Mouse (Mus musculus) neural tube, embryonic 15.5 days (tissue): ENCODE measurements at regions not wholly inside any gene's neighbourhood (a gene's known extent, or its start where the extent isn't known, plus 50 kb on each side); places are given as distances from the start of the nearest gene placed in this dataset.

Source experiments
- ATAC-seq: fragments of 200-750 bp; cut with Nextera tagmentation; 2 replicates; pipeline ENCODE4 v1.8.0; 2017; ENCODE audit warnings: mild to moderate bottlenecking, moderate TSS enrichment, moderate library complexity; ENCODE audit not compliant: low FRiP score
- H3K27ac ChIP-seq: fragments of 300-500 bp; sonication (generic); replicated peaks from 2 replicates; pipeline ENCODE4 v1.5.1; 2015; ENCODE audit warnings: mild to moderate bottlenecking, inconsistent platforms
- H3K27me3 ChIP-seq: fragments of 300-500 bp; sonication (generic); replicated peaks from 2 replicates; pipeline ENCODE4 v1.6.1; 2015; ENCODE audit warnings: inconsistent platforms
- H3K36me3 ChIP-seq: fragments of 300-500 bp; sonication (generic); 2 replicates; pipeline ENCODE4 v1.6.1; 2015; ENCODE audit warnings: inconsistent platforms
- H3K4me1 ChIP-seq: fragments of 300-500 bp; sonication (generic); 2 replicates; pipeline ENCODE4 v1.6.1; 2015; ENCODE audit warnings: inconsistent platforms
- H3K4me2 ChIP-seq: fragments of 300-500 bp; sonication (generic); 2 replicates; pipeline ENCODE4 v1.6.1; 2015; ENCODE audit warnings: inconsistent platforms, mild to moderate bottlenecking, moderate library complexity
- H3K4me3 ChIP-seq: fragments of 300-500 bp; sonication (generic); replicated peaks from 2 replicates; pipeline ENCODE4 v1.5.1; 2015; ENCODE audit warnings: mild to moderate bottlenecking, inconsistent platforms
- H3K9ac ChIP-seq: fragments of 300-500 bp; sonication (generic); replicated peaks from 2 replicates; pipeline ENCODE4 v1.6.1; 2015; ENCODE audit warnings: mild to moderate bottlenecking, inconsistent platforms
- H3K9me3 ChIP-seq: fragments of 300-500 bp; sonication (generic); replicated peaks from 2 replicates; pipeline ENCODE4 v1.6.1; 2016; ENCODE audit warnings: inconsistent platforms
- WGBS: fragments of 180-500 bp; shearing (Covaris S2); methylation state at CpG from one replicate; pipeline ENCODE4 v1.1.7; 2015; ENCODE audit warnings: mixed read lengths; 5-methylcytosine and 5-hydroxymethylcytosine counted together

DNA sequence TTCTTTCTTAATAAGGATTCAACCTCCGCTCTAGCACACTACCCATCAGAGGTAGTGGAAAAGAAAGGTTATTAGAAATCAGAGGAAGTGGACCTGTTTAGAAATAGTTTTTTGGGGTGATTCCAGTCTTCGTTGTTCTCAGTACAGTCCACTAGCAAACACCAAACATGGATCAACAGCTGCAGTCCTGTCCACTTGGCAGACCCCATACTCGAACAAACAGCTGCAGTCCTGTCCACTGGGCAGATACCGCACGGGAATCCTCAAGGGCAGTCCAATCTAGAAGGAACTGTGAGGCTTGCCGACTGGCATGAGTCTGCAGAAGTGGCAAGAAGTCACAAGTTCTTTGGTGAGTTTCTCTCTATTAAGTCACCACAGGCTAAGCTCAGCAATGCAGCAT is 273.8 kb downstream of the Rnd3 start:
- H3K4me1 ChIP-seq: no peaks in the 10 kb centered on the region
- H3K4me2 ChIP-seq: no peak overlapping the region
- 91% methylated on average over 6 of the region's 6 CpGs for WGBS
- H3K9ac ChIP-seq: no peak overlapping the region
- H3K36me3 ChIP-seq: no peaks in the 10 kb centered on the region
- H3K27ac ChIP-seq: no peak overlapping the region
- no peaks in the 10 kb centered on the region for H3K27me3 ChIP-seq
- H3K9me3 ChIP-seq: no peaks in the 10 kb centered on the region
- ATAC-seq: no peak
- no peak overlapping the region for H3K4me3 ChIP-seq

DNA sequence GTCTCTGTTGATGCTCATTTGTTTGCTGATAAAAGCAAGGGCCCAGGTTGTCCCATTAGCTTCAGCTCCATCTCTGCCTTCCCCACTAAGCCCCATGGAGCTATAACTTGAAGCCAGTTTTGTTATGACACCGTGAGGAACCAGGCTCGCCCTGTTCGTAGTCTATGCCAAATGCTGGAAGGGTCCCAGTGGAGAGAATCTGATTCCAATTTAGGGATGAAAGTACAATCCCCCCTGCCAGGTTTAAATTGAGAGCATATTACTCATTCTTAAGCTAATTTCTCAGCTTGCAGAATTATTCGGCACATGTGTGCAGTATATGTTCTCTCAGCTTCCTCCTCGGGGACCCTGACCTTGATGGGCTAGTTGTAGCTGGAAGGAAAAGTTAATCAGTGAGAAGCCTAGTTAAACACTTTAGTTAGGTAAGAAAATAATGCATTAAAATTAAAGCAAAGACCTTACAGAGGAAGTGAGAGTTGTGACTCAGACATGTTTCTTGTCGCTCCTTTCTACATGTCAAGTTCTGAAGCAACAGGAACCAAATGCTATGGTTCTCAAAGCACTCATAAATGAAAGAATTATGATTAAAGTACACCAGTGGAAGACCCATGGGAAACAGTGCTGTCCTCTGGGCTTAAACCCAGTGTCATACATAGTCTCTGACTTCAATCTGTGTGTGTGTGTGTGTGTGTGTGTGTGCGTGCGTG is 295.2 kb downstream of the Rnd3 start:
- no peak overlapping the region for H3K27ac ChIP-seq
- no peak overlapping the region for H3K4me2 ChIP-seq
- peaks cover 9% of the 10 kb centered on the region for H3K4me1 ChIP-seq
- 56% methylated on average over 8 of the region's 8 CpGs for WGBS
- ATAC-seq: 0 out of 2 replicates have a peak, but pooled peaks have one; percentile 41
- H3K9ac ChIP-seq: no peak overlapping the region
- H3K9me3 ChIP-seq: no peaks in the 10 kb centered on the region
- no peaks in the 10 kb centered on the region for H3K36me3 ChIP-seq
- H3K4me3 ChIP-seq: no peak overlapping the region
- H3K27me3 ChIP-seq: no peaks in the 10 kb centered on the region

DNA sequence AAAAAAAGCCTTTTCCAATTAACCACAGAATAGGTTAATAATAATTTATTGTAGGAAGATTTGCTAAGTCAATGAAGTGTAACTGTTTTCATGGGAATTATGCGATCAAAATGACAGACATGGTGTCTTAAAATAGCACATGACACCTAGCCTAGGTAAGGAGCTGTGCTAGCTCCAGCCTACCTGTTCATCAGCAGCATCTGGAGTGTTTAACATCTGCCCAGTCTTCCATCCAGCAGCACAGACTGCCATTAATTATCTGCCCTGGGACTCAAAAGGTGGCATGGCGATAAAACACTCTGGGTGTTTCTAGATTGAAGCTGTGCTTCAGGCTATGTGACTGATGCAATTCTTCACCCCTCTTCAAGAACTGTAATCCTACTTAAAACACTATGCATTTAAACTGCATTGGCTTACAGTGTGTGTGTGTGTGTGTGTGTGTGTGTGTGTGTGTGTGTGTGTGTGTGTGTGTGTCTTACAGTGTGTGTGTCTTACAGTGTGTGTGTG is 296.4 kb downstream of the Rnd3 start:
- 46% methylated on average over 2 of the region's 2 CpGs for WGBS
- no peaks in the 10 kb centered on the region for H3K36me3 ChIP-seq
- no peaks in the 10 kb centered on the region for H3K27me3 ChIP-seq
- peak; percentile 38; the same call in 1 of the 2 replicates for ATAC-seq
- no peak overlapping the region for H3K4me3 ChIP-seq
- H3K4me2 ChIP-seq: no peak overlapping the region
- H3K9me3 ChIP-seq: no peaks in the 10 kb centered on the region
- peaks cover 9% of the 10 kb centered on the region for H3K4me1 ChIP-seq
- no peak overlapping the region for H3K9ac ChIP-seq
- H3K27ac ChIP-seq: no peak overlapping the region

- WGBS: 92% methylated on average over 3 of the region's 3 CpGs
Measured at GRCm38 (mm10) chr2:50850071-50850470, 298.8 kb downstream of the Rnd3 start.

DNA sequence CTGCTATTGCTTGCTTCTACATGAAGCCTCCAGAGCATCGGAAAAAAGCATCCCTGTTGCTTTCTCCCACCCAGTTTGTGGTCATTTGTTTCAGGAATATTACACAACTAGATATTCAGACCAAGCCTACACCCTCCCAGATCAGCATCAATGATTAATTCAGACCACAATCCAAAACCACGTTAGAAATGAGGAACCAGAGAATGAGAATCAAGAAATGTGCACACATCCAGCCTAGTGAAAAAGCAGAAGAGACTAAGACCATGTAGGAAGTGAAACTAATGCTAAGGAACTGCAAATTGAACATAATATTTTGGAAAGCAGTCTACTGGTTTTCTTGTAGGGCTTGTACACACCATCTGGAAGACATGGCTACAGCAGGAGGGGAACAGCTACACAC is 307.0 kb downstream of the Rnd3 start:
- WGBS: 88% methylated on average over 2 of the region's 2 CpGs
- no peak for ATAC-seq
- Histone ChIP-seq H3K27me3 (no peaks in the 10 kb centered on the region), H3K36me3 (no peaks in the 10 kb centered on the region), H3K9me3 (no peaks in the 10 kb centered on the region), H3K9ac (no peak overlapping the region), H3K4me1 (no peaks in the 10 kb centered on the region), H3K4me3 (no peak overlapping the region), H3K4me2 (no peak overlapping the region), H3K27ac (no peak overlapping the region)

More at GRCm38 (mm10) chr2:50850071-50850470, 298.8 kb downstream of the Rnd3 start:
- Histone ChIP-seq H3K4me2 (no peak overlapping the region), H3K27ac (no peak overlapping the region), H3K9ac (no peak overlapping the region), H3K4me1 (peaks cover 9% of the 10 kb centered on the region), H3K36me3 (no peaks in the 10 kb centered on the region), H3K4me3 (no peak overlapping the region), H3K9me3 (no peaks in the 10 kb centered on the region), H3K27me3 (no peaks in the 10 kb centered on the region)
- ATAC-seq: no peak

GRCm38 (mm10) chr2:50835511-50836320 is 313.2 kb downstream of the Rnd3 start:
- 57% methylated on average over 6 of the region's 6 CpGs for WGBS
- Histone ChIP-seq H3K27ac (no peak overlapping the region), H3K9ac (no peak overlapping the region), H3K9me3 (no peaks in the 10 kb centered on the region), H3K4me3 (no peak overlapping the region), H3K27me3 (no peaks in the 10 kb centered on the region), H3K4me2 (no peak overlapping the region), H3K36me3 (no peaks in the 10 kb centered on the region), H3K4me1 (no peaks in the 10 kb centered on the region)
- ATAC-seq: no peak

DNA sequence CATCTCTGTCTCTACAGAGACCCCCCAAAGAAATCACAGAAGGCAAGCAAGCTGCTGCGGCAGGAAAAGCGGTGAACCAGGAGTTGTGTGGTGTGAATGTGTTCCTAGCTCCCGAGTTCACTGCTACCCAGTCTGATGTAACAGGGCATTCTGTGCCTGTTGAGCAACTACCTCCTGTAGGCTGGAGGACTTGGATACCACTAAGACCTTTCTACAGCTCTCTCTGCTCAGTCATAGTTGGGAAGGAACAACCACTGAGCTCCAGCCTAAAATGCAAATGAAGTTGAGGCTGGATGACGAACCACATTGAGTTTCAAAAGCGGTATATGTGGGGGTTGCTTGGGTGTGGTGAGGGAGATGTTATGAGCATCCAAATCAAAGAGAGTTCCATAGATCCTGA is 315.1 kb downstream of the Rnd3 start:
- Histone ChIP-seq H3K27ac (no peak overlapping the region), H3K36me3 (no peaks in the 10 kb centered on the region), H3K9me3 (no peaks in the 10 kb centered on the region), H3K4me3 (no peak overlapping the region), H3K27me3 (no peaks in the 10 kb centered on the region), H3K4me1 (no peaks in the 10 kb centered on the region), H3K9ac (no peak overlapping the region), H3K4me2 (no peak overlapping the region)
- no peak for ATAC-seq
- 93% methylated on average over 5 of the region's 5 CpGs for WGBS

DNA sequence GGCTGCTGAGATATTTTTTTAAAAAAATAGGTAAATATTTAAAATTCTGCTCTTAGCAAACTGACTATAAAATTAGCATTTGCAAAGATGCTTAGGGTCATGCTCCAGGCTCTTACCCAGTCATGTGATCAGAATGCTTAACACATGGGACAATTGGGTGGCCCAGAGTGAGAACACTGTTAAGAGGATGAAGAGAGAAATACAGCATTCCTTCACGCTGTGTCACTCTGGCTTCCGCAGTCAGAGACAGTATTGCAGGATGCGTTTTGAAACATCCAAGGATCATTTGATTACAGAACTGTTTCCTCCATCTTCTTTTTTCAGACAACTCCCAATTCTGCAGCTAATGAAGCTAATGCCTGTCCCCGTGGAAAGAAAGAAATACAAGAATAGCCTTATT is 316.4 kb downstream of the Rnd3 start:
- Histone ChIP-seq H3K27me3 (no peaks in the 10 kb centered on the region), H3K4me1 (no peaks in the 10 kb centered on the region), H3K9ac (no peak overlapping the region), H3K4me2 (no peak overlapping the region), H3K9me3 (no peaks in the 10 kb centered on the region), H3K4me3 (no peak overlapping the region), H3K36me3 (no peaks in the 10 kb centered on the region), H3K27ac (no peak overlapping the region)
- WGBS: 62% methylated on average over 4 of the region's 4 CpGs
- no peak for ATAC-seq

DNA sequence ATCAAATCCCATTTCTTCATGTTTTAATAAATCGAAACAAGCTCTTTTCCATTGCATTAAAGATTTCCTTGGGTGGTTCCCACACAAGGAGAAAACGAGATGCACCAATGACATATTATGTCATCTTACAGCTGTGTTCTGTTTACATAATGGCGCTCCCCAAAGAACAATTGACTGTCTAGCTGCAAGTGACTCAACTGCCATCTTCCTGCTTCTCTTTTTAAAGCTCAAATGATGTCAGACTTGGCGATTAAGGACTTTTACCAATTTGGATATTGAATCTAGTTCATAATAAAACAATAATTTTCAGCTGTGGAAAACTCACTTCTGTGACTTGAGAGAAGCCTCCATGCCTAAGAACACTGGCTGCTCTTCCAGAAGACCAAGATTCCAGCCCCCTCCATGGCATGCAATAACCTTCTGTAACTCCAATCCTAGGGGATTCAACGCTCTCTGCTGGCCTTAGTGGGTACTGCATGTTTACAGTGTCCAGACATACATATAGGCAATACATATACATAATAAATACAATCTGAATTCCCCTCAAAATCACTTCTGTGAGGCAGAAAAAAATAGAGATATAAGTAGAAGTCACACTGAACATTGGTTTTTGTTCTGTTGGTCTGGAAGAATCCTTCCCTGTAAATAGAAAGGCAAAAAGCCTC is 318.7 kb downstream of the Rnd3 start:
- Histone ChIP-seq H3K9me3 (no peaks in the 10 kb centered on the region), H3K27ac (no peak overlapping the region), H3K36me3 (no peaks in the 10 kb centered on the region), H3K27me3 (no peaks in the 10 kb centered on the region), H3K9ac (no peak overlapping the region), H3K4me3 (no peak overlapping the region), H3K4me1 (no peaks in the 10 kb centered on the region), H3K4me2 (no peak overlapping the region)
- ATAC-seq: no peak
- WGBS: 70% methylated on average over 5 of the region's 5 CpGs

DNA sequence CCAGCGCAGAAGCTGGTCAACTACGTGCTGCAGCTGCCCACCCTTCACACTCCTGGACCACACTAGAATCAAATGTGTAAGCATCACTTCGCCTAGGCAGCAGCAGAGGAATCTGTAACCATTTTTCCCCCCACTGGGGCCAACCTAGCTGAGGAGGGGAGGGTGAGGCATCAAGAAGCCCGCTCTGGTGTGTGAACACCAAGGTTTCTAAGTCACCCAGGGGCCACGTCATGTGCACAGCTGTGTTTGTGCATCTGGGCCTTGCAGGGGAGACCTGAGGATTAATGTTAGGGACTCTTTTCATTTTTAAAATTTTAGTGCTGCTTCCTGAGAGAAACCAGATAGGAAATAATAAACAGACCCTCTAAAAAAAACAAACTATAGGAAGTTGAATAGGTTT is 321.8 kb downstream of the Rnd3 start:
- no peak overlapping the region for H3K4me3 ChIP-seq
- 76% methylated on average over 5 of the region's 5 CpGs for WGBS
- H3K4me1 ChIP-seq: no peaks in the 10 kb centered on the region
- no peak overlapping the region for H3K9ac ChIP-seq
- no peaks in the 10 kb centered on the region for H3K9me3 ChIP-seq
- H3K27ac ChIP-seq: no peak overlapping the region
- no peak for ATAC-seq
- no peaks in the 10 kb centered on the region for H3K27me3 ChIP-seq
- no peaks in the 10 kb centered on the region for H3K36me3 ChIP-seq
- no peak overlapping the region for H3K4me2 ChIP-seq

GRCm38 (mm10) chr2:50826537-50826936 is 322.4 kb downstream of the Rnd3 start:
- Histone ChIP-seq H3K4me1 (no peaks in the 10 kb centered on the region), H3K9ac (no peak overlapping the region), H3K4me3 (no peak overlapping the region), H3K4me2 (no peak overlapping the region), H3K9me3 (no peaks in the 10 kb centered on the region), H3K27ac (no peak overlapping the region), H3K27me3 (no peaks in the 10 kb centered on the region), H3K36me3 (no peaks in the 10 kb centered on the region)
- 85% methylated on average over 3 of the region's 3 CpGs for WGBS
- ATAC-seq: no peak
